Mouse (Mus musculus) liver, adult 2 months (tissue): ENCODE results near the gene Shisal1. TPM values are rescaled to one million over a fixed set of nuclear protein-coding genes. Genes with fewer than 3 reads are reported as not detected.

Experiments
- DNase-seq: peaks from one replicate; pipeline ENCODE4 v3.0.0-alpha.2; 2011; ENCODE audit warnings: low read depth, low spot score; ENCODE audit errors: extremely low read depth
- H3K27ac ChIP-seq: fragments of 200-500 bp; replicated peaks from 2 replicates; pipeline ENCODE4 v1.5.1; 2012; ENCODE audit warnings: low read depth, mild to moderate bottlenecking, control low read depth, inconsistent platforms, low read length; ENCODE audit not compliant: insufficient read depth
- H3K27me3 ChIP-seq: fragments of 200-500 bp; 2 replicates; pipeline ENCODE4 v1.6.1; 2012; ENCODE audit warnings: mild to moderate bottlenecking, moderate library complexity, low read length, inconsistent platforms; ENCODE audit not compliant: control insufficient read depth, insufficient read depth
- H3K36me3 ChIP-seq: fragments of 200-500 bp; 2 replicates; pipeline ENCODE4 v1.6.1; 2012; ENCODE audit warnings: low read length, inconsistent platforms; ENCODE audit not compliant: control insufficient read depth, insufficient read depth
- H3K4me1 ChIP-seq: fragments of 200-500 bp; 2 replicates; pipeline ENCODE4 v1.6.1; 2011; ENCODE audit warnings: low read length; ENCODE audit not compliant: control insufficient read depth, insufficient read depth
- H3K4me3 ChIP-seq: fragments of 200-500 bp; 2 replicates; pipeline ENCODE4 v1.5.1; 2011; ENCODE audit warnings: low read depth, mild to moderate bottlenecking, control low read depth, low read length, moderate library complexity; ENCODE audit not compliant: insufficient read depth
- H3K79me2 ChIP-seq: fragments of 200-500 bp; 2 replicates; pipeline ENCODE4 v1.6.1; 2012; ENCODE audit warnings: inconsistent platforms, mild to moderate bottlenecking, low read length, moderate library complexity; ENCODE audit not compliant: control insufficient read depth, insufficient read depth
- H3K9ac ChIP-seq: fragments of 200-500 bp; 2 replicates; pipeline ENCODE4 v1.6.1; 2012; ENCODE audit warnings: low read depth, mild to moderate bottlenecking, control low read depth, inconsistent platforms, low read length
- CTCF ChIP-seq: fragments of 200-500 bp; IDR thresholded peaks from 2 replicates; pipeline ENCODE4 v1.5.1; 2011; ENCODE audit warnings: low read depth, low read length, control low read depth
- POLR2A ChIP-seq: fragments of 200-500 bp; IDR thresholded peaks from 2 replicates; pipeline ENCODE4 v1.6.1; 2011; ENCODE audit warnings: low read length, control low read depth; ENCODE audit not compliant: insufficient read depth; ENCODE audit errors: extremely low read depth
- WGBS: fragments of 180-500 bp; shearing (Covaris S2); methylation state at CpG from one replicate; pipeline ENCODE4 v1.1.7; 2018; 5-methylcytosine and 5-hydroxymethylcytosine counted together
- polyA plus RNA-seq: library from polyadenylated mRNA; depleted of rRNA; stranded (reverse); fragments of >200 nt; gene quantifications from 2 replicates; pipeline ENCODE4 v1.2.3, GENCODE M21; 2012
- total RNA-seq: library from RNA; depleted of rRNA; stranded (reverse); fragments of >200 nt; gene quantifications from 2 replicates; pipeline ENCODE4 v1.2.3, GENCODE M21; 2014

The Shisal1 gene
- total and polyA plus RNA-seq, 2 experiments: under 0.01 to 0.02 TPM

- TF ChIP-seq CTCF: no peak
- no peak for TF ChIP-seq POLR2A
- Histone ChIP-seq H3K36me3 (no peaks in the 10 kb centered on the region), H3K27ac (no peak overlapping the region), H3K9ac (no peak overlapping the region), H3K4me3 (no peak overlapping the region), H3K79me2 (no peaks in the 10 kb centered on the region), H3K27me3 (no peaks in the 10 kb centered on the region), H3K4me1 (no peaks in the 10 kb centered on the region)
- DNase-seq: no peak
- 67% methylated on average over 4 of the region's 4 CpGs for WGBS
Observed at GRCm38 (mm10) chr15:84418266-84418610, 28.7 kb downstream of the Shisal1 start.

DNA sequence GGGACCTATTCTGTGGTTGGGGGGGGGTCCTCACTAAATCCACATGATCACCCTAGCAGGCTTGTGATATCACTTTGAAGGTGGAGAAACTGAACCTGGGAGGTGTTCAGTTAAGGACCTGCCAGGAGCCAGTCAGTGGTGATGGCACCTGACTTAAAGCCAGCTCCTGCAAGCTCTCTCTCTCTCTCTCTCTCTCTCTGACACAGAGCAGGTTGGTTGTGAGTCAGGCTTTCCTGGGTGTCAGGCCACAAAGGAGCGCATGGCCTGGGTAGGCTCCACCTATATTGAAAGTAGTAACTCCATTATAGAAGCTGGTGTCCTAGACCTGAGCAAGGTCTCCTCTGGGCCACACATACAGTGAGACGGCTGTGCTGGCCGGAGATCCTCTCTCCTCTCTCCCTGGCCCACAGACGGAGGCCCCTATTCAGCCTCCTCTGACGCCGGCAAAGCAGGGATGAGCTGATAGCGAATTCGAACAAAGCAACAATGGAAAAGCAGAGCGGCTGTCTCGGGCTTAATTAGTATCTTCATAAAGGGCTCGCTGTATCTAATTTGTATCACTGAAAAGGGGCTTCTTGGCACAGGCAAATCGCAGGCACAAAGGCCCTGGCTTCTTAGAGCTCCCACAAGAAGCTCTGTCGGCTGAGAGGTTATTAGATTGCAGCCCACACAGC lies 29.2 kb downstream of the Shisal1 start:
- WGBS: 70% methylated on average over 13 of the region's 13 CpGs
- no peaks in the 10 kb centered on the region for H3K36me3 ChIP-seq
- TF ChIP-seq CTCF (no peak), POLR2A (no peak)
- no peak overlapping the region for H3K27ac ChIP-seq
- H3K27me3 ChIP-seq: no peaks in the 10 kb centered on the region
- H3K79me2 ChIP-seq: no peaks in the 10 kb centered on the region
- DNase-seq: no peak
- H3K4me1 ChIP-seq: peaks cover under 1% of the 10 kb centered on the region
- no peak overlapping the region for H3K9ac ChIP-seq
- H3K4me3 ChIP-seq: no peak overlapping the region

DNA sequence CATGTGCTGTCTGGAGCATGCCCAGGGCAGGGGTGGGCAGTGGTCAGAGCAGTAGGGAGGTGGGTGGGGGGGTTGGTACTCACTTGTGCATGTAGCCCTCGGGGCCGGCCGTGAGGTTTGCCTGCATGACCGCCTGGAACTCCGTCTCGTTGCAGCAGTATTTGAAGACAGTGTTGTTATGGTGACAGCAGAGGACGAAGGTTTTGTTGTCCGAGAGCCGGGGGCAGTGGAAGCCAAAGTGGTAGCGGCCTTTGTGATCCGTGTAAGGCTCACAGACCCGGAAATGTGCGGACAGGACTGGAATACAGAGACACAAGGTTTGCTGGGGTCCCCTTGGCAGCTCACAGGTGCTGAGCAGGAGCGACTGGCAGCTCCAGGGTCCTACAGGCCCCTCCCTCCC lies 29.9 kb downstream of the Shisal1 start:
- Histone ChIP-seq H3K4me1 (peaks cover 2% of the 10 kb centered on the region), H3K9ac (no peak overlapping the region), H3K36me3 (no peaks in the 10 kb centered on the region), H3K4me3 (no peak overlapping the region), H3K79me2 (no peaks in the 10 kb centered on the region), H3K27ac (no peak overlapping the region), H3K27me3 (no peaks in the 10 kb centered on the region)
- 23% methylated on average over 14 of the region's 14 CpGs for WGBS
- TF ChIP-seq CTCF: no peak
- TF ChIP-seq POLR2A: no peak
- peak; percentile 7 for DNase-seq

GRCm38 (mm10) chr15:84414040-84414848 lies 32.7 kb downstream of the Shisal1 start:
- no peak for TF ChIP-seq CTCF
- TF ChIP-seq POLR2A: no peak

DNA sequence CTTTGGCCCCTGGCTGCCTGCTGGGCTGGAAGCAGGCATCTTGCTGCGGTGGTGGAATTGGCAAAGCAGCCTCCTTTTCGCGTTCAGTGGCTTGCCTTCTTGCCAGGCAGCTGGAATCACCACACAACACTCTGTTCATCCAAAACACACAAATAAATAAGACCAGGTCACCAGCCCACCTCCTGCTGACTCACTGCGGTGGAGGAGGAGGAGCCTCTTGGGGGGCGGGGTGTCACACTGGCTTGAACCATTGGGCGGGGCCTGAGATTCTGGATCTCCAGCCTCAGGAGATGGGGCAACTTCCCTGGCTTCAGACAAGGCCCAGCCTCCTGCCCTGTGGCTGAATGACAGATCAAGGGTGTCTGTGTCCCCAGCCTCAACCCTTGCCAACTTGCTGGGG lies 34.5 kb downstream of the Shisal1 start:
- 12% methylated on average over 6 of the region's 6 CpGs for WGBS
- Histone ChIP-seq H3K4me1 (peaks cover 2% of the 10 kb centered on the region), H3K79me2 (no peaks in the 10 kb centered on the region), H3K4me3 (no peak overlapping the region), H3K27me3 (no peaks in the 10 kb centered on the region), H3K36me3 (no peaks in the 10 kb centered on the region), H3K27ac (no peak overlapping the region), H3K9ac (no peak overlapping the region)
- peak; percentile 82 for DNase-seq
- no peak for TF ChIP-seq CTCF
- no peak for TF ChIP-seq POLR2A

More at GRCm38 (mm10) chr15:84414040-84414848, 32.7 kb downstream of the Shisal1 start:
- no peak for DNase-seq
- Histone ChIP-seq H3K27ac (no peak overlapping the region), H3K4me1 (peaks cover 2% of the 10 kb centered on the region), H3K79me2 (no peaks in the 10 kb centered on the region), H3K36me3 (no peaks in the 10 kb centered on the region), H3K4me3 (no peak overlapping the region), H3K9ac (no peak overlapping the region), H3K27me3 (no peaks in the 10 kb centered on the region)
- 79% methylated on average over 9 of the region's 9 CpGs for WGBS

DNA sequence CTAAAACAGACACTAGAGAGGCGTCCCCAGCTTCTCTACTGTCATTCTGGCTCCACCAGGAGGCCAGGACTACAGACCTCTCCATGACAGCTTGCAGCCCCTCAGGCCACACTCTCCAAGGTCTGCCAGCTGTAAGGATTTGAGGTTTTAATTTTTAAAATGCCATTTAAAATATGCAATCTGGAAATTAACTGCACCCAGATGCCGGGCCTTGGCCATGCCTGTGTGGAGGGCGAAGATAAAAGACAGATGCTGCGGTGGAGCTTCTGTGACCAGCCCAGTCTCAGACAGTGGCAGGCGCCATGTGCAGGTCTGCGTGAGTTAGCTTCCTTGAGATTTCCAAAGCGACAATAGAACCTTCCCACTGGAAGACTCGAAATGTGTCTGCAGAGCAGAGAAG lies 36.8 kb downstream of the Shisal1 start:
- H3K9ac ChIP-seq: no peak overlapping the region
- DNase-seq: no peak
- H3K36me3 ChIP-seq: no peaks in the 10 kb centered on the region
- H3K4me1 ChIP-seq: peaks cover 2% of the 10 kb centered on the region
- no peaks in the 10 kb centered on the region for H3K27me3 ChIP-seq
- no peak overlapping the region for H3K4me3 ChIP-seq
- H3K79me2 ChIP-seq: no peaks in the 10 kb centered on the region
- TF ChIP-seq CTCF (no peak), POLR2A (no peak)
- H3K27ac ChIP-seq: no peak overlapping the region
- 84% methylated on average over 8 of the region's 8 CpGs for WGBS
